Mouse (Mus musculus) effector memory CD4-positive, alpha-beta T cell, adult 5 months (primary cell): Measurements from ENCODE around the gene Mcrs1. TPM values are rescaled to one million over a fixed set of nuclear protein-coding genes. Genes with fewer than 3 reads are reported as not detected.

Source experiments
- polyA plus RNA-seq: library from polyadenylated mRNA; unstranded; fragments of 100-300 nt; shearing (Covaris generic); gene quantifications from one replicate; pipeline ENCODE4 v1.2.1, GENCODE M21; 2017

Mcrs1 gene
- 71.7 TPM for polyA plus RNA-seq

DNA sequence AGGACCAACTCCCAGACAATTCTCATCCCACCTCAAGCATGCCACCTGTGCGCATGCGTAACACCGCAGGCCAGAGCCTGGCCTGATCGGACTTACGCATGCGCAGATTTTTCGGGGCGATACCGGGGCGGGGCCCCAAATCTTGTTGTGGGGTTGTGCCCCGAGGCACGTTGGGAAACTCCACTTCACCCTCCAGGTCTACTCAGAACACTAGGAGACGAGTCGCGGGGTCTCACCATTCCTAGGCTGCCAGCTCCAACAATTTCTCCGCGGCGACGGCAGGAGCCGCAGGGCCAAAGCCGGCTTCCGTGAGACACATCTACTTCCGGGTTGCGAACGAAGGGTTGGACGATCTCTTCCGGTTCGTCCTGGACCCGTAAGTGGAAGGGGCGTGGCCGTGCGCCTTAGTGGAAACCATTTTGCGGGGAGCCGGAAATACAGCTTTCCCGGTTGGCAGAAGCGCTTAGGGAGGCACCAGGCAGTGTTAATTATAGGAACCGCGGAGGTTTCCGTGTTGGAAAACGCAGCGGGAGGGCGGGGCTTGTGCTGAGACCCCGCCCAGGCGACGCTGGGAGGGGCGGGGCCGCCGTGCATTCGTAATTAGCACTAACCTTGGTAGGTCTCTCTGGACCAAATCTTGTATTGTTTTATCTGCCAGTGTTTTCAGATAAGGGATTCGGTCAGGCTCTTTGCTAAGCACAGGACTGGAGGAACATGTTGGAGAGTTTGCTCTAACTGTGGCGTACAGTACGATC, at the start of gene Mcrs1:
TSS of gene Mcrs1 (minus strand) at position 336 of the 755 bp plus-strand sequence.

DNA sequence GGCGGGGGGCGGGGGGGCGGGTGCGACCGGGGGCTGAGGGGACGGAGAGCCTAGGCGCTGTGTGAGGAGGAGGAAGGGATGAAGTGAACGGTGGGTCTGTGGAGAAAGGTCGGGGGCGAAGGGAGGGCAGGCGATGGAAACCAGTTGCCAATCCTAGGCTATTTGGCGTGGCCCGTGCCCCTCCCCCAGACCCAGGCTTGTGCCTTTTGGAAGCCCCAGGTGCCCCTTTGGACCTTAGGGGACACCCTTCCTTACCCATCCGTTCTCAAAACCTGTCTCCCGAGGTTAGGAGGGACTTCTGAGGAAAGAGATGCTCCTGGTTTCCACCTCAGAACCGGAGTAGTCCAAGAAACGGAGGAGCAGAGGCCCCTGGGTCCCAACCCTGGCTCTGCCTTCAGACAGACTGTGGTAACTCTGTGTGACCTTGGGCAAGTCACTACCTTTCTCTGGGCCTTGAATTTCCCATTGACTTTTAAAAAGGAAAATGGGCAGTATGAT, 43.8 kb upstream of the Mcrs1 start, which contains the start of gene Fam186b:
TSS of gene Fam186b (minus strand) at position 405 of the 498 bp plus-strand sequence.

DNA sequence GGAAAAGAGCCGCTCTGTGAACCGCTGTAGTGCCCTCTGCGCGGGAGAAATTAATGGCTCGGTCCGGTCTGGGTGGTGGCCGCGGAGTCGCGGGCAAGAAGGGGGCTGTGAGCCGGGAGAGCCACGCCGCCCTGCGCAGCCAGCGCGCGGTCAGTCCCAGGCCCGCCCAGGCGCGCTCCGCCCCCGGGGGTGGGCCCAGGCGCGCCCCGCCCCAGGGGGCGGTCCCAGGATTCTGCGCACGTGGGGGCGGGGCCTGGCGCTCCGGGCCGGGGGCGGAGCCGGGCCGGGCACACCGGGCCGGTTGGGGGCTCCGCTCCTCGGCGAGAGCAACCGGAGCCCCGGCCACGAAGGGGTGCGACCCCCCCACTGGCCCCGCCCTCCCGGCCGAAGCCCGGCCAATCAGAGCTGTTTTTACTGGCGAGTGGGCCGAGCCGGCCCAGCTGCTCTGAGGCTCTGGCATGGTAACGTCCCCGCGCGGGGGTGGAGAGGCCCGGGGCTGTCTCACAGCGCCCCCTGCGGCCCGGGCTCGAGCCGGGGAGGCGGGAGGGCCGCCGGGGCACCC, 43.1 kb upstream of the Mcrs1 start, which contains the start of gene Prpf40b:
TSS of gene Prpf40b (plus strand) at position 275 of the 562 bp plus-strand sequence.

DNA sequence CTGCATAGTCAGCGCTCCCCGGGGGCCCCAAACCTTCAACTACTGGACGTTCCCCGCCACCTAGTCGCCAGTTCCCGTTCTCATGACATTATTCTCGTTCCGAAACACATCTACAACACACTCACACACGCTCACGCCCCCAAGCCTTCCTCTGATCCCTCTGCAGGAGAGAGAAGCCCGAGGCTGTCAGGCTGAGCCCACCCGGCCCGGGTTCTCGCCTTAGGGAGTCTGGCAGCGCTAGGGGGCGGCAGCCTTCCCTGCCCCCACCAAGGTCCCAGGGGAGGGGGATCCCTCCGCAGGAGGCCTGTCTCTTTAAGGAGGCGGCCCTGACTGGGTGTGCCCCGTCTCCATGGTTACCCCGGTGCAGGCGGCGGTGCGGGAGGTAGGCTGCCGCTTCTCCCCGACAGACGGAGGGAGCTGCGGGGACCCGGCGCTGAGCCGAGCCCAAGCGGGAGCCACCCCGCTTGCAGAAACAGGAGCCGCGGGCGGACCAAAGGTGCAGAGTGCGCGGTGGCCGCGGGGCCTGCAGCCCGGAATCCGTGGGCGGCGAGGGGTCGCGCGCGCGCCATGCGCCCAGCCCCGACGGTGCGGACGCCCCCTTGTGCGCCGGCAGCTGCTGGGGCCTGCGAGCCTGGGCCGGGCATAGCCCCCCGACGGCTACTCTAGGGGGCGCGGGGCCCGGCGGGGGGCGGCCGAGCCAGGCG, 27.4 kb downstream of the Mcrs1 start, which contains the start of gene Kcnh3:
TSS of gene Kcnh3 (plus strand) at position 654 of the 704 bp plus-strand sequence.

Other genes with a start within 250 kb of the Mcrs1 start
- gene Tuba1c, start 222.1 kb downstream of the Mcrs1 start, polyA plus RNA-seq, result 33.2 TPM
- gene Prph, start 196.8 kb downstream of the Mcrs1 start, polyA plus RNA-seq, result not detected
- gene Troap, start 177.4 kb downstream of the Mcrs1 start, polyA plus RNA-seq, result not detected
- gene C1ql4, start 164.1 kb downstream of the Mcrs1 start, polyA plus RNA-seq, result not detected
- gene Dnajc22, start 158.8 kb downstream of the Mcrs1 start, polyA plus RNA-seq, result not detected
- gene Spats2, start 126.0 kb downstream of the Mcrs1 start, polyA plus RNA-seq, result 0.20 TPM
- 0.29 TPM for gene Kcnh3, start 27.1 kb downstream of the Mcrs1 start, polyA plus RNA-seq
- gene Prpf40b, start 43.1 kb upstream of the Mcrs1 start, polyA plus RNA-seq, result 14.7 TPM
- 0.15 TPM for gene Fam186b, start 43.9 kb upstream of the Mcrs1 start, polyA plus RNA-seq
- 49.7 TPM for gene Fmnl3, start 118.5 kb upstream of the Mcrs1 start, polyA plus RNA-seq
- gene Tmbim6, start 140.9 kb upstream of the Mcrs1 start, polyA plus RNA-seq, result 143 TPM
- gene Nckap5l, start 205.8 kb upstream of the Mcrs1 start, polyA plus RNA-seq, result 9.1 TPM
- gene Bcdin3d, start 222.8 kb upstream of the Mcrs1 start, polyA plus RNA-seq, result 8.4 TPM